Mouse (Mus musculus): ENCODE measurements around the gene Gm45521. TPM values are rescaled to one million over a fixed set of nuclear protein-coding genes. Genes with fewer than 3 reads are reported as not detected.
"Not testable (repeated sequence)": the region's sequence is repeated elsewhere in the genome, so short reads cannot be mapped to it uniquely, and the experiment has no call there.

Gm45521 gene
- total and polyA plus RNA-seq, 2 experiments from 2014 or later, result 0.41 TPM; not detected in 1

DNA sequence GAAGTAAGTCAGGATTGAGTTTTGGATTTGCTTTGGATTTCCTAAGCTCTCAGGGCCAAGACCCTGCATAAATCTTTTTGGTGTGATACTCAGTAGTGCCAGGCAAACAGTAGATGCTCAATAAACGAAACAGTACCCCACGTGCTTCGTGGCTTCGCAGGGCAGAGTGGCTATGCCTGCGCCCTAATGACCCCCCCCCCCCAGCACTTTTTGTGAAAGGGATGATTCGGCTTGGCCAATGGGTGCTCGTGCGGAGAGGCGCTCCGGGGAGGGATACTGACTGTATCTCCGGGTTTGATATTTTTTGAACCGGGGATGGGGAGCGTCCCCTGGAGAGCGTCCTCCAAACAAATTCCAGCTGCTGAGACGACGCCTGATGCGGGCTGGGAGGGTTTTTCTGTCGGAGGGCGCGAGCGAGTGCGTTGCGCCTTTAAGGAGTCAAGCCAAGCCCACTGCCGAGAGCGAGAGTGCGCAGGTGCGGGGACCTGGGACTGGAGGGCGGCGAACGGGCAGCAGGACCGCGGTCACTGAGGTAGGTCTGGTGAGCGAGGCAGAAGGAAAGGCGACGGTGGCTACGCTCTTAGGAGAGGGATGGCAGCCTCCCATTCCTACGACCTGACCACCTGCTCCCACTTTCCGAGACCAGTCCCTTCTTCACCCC is 45.5 kb downstream of the Gm45521 start, which contains the start of gene Abhd6:
TSS of gene Abhd6 (plus strand) at position 471 of the 661 bp plus-strand sequence.
- TF ChIP-seq CTCF (IDR thresholded peaks at IDR 0.05), result no peak; the same call in 1 of the 2 replicates
- peak within 1 kb of the TSS; percentile 58 for H3K4me3 ChIP-seq (ENCODE audit: low read depth, low read length)
- ATAC-seq (ENCODE audit: low FRiP score) (peak; percentile 92), DNase-seq (ENCODE audit: low spot score) (peak; percentile 93)
- H3K9me3 ChIP-seq (ENCODE audit: low read length), result no peaks in the 10 kb centered on the region
- H3K4me1 ChIP-seq (ENCODE audit: insufficient read depth, low read length), result peaks cover 8% of the 10 kb centered on the region; the same call in 1 of the 2 replicates
- 1% methylated on average over 38 of the region's 38 CpGs for WGBS
- peak within 1 kb of the TSS; percentile 74 for H3K27ac ChIP-seq (ENCODE audit: low read depth, low read length)
- H3K4me2 ChIP-seq (ENCODE audit: low read depth, low read length, poor library complexity, severe bottlenecking), result peak within 1 kb of the TSS; percentile 83
- no peaks in the 10 kb centered on the region for H3K36me3 ChIP-seq (ENCODE audit: insufficient read depth, low read length)
- peak within 1 kb of the TSS; percentile 55 for H3K9ac ChIP-seq (replicated peaks; ENCODE audit: low read length, poor library complexity, severe bottlenecking)
- H3K27me3 ChIP-seq (ENCODE audit: insufficient read depth, low read length), result peaks cover 6% of the 10 kb centered on the region; the same call in 1 of the 2 replicates

DNA sequence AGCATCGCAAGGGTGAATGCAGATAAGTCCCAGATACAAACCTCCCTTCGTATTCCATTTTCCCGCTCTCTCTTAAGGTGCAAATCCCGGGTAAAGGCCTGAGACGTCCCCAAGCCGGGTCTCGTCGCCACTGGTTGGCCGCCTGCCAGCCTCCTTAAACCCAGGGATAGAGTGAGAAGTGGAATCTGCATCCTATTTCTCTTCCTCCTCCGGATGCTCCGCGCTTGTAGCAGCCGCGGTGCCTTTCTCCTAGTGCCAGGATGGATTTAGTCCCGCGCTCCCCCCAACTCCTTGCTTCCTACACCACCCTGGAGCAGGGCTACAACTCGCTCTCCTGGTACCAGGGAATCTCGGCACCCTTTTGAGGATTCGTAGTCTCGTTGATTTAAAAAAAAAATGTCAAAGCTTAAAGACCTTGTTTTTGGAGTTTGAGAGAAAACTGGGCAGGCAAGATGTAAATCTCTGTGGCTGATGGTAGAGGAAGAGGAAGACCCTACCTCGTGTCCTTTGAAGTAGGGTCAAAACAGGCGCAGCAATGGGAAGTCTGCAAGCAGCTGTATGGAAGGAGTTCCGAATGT is 46.1 kb downstream of the Gm45521 start:
- TF ChIP-seq CTCF (IDR thresholded peaks at IDR 0.05), result no peak
- peak; percentile 77 for DNase-seq (ENCODE audit: low spot score)
- Histone ChIP-seq H3K9ac (replicated peaks; ENCODE audit: low read length, poor library complexity, severe bottlenecking) (peak overlapping the region; percentile 55), H3K4me2 (ENCODE audit: low read depth, low read length, poor library complexity, severe bottlenecking) (peak overlapping the region; percentile 83), H3K27ac (ENCODE audit: low read depth, low read length) (peak overlapping the region; percentile 74), H3K9me3 (ENCODE audit: low read length) (no peaks in the 10 kb centered on the region), H3K27me3 (ENCODE audit: insufficient read depth, low read length) (peaks cover 6% of the 10 kb centered on the region; the same call in 1 of the 2 replicates), H3K4me1 (ENCODE audit: insufficient read depth, low read length) (peaks cover 8% of the 10 kb centered on the region; the same call in 1 of the 2 replicates), H3K4me3 (ENCODE audit: low read depth, low read length) (peak overlapping the region; percentile 58), H3K36me3 (ENCODE audit: insufficient read depth, low read length) (no peaks in the 10 kb centered on the region)
- 0% methylated on average over 23 of the region's 23 CpGs for WGBS
- peak; percentile 71 for ATAC-seq (ENCODE audit: low FRiP score)

DNA sequence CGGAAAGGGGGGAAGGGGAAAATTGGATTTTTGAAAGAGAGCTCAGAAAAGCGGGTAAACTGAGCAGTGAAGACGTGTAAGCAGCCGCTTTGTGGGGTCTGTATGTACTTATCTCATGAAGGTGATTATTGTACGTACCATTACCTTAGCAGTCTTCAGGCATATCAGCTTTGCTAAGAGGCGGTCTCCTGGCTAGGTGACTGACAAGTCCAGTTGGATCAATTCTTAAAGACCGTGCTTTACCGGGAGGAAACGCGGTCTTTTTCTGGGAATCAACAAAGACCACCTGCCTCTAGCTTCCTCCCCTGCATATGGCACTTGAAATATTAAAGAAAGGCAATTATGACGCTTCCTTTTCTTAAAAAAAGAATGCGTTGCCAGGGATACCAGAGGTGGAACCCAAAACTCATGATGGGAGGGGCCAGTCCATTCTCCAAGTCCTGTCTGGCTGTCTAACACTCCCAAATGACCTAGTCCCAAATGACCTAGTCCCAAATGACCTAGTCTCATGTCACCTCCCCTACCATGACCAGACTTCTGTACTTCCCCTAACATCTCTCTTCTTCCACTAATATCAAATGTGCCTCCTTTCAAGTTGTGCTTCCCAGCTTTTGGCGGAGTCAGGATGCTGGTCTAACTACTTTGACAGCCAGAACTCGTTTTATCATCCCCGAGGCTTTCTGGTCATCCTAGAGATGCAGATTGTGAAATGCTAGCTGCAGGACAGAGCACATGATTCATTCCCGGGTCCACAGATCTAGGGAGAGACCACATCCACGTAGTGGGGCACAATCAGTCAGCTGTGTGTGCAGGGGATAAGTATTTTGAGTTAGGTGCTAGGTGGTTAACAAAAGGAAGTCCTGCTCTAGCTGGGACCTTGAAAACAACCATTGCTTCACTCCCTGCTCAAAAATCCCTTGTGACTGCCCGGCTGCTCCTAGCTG is 46.9 kb downstream of the Gm45521 start:
- Histone ChIP-seq H3K27me3 (ENCODE audit: insufficient read depth, low read length) (peaks cover 6% of the 10 kb centered on the region; the same call in 1 of the 2 replicates), H3K9me3 (ENCODE audit: low read length) (no peaks in the 10 kb centered on the region), H3K4me2 (ENCODE audit: low read depth, low read length, poor library complexity, severe bottlenecking) (peak overlapping the region; percentile 83), H3K27ac (ENCODE audit: low read depth, low read length) (no peak overlapping the region), H3K4me1 (ENCODE audit: insufficient read depth, low read length) (peaks cover 8% of the 10 kb centered on the region; the same call in 1 of the 2 replicates), H3K4me3 (ENCODE audit: low read depth, low read length) (peak overlapping the region; percentile 58), H3K36me3 (ENCODE audit: insufficient read depth, low read length) (no peaks in the 10 kb centered on the region), H3K9ac (replicated peaks; ENCODE audit: low read length, poor library complexity, severe bottlenecking) (peak overlapping the region; percentile 55)
- ATAC-seq (ENCODE audit: low FRiP score) (no peak), DNase-seq (ENCODE audit: low spot score) (no peak)
- WGBS, result 23% methylated on average over 18 of the region's 18 CpGs
- no peak for TF ChIP-seq CTCF (IDR thresholded peaks at IDR 0.05)

DNA sequence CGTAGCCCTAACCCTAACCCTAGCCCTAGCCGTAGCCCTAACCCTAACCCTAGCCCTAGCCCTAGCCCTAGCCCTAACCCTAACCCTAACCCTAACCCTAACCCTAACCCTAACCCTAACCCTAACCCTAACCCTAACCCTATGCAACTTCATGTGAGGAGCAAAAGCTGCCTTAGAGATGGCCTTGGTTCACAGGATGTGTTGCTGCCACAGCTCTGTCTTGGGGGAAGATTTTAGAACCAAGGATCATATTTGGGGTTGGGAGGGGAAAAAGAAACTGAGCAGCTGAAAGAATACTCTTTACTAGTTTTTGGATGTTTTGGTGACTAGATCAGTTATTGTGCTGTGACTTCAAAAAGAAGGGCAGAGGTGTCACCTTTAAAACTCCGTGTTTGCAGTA is 49.0 kb downstream of the Gm45521 start:
- ATAC-seq (ENCODE audit: low FRiP score); H3K36me3 ChIP-seq (ENCODE audit: insufficient read depth, low read length); H3K4me2 ChIP-seq (ENCODE audit: low read depth, low read length, poor library complexity, severe bottlenecking); DNase-seq (ENCODE audit: low spot score); H3K27ac ChIP-seq (ENCODE audit: low read depth, low read length); H3K9ac ChIP-seq (replicated peaks; ENCODE audit: low read length, poor library complexity, severe bottlenecking); H3K4me3 ChIP-seq (ENCODE audit: low read depth, low read length); H3K4me1 ChIP-seq (ENCODE audit: insufficient read depth, low read length); H3K27me3 ChIP-seq (ENCODE audit: insufficient read depth, low read length); H3K9me3 ChIP-seq (ENCODE audit: low read length): not testable (repeated sequence)
- 60% methylated on average over 3 of the region's 3 CpGs for WGBS

DNA sequence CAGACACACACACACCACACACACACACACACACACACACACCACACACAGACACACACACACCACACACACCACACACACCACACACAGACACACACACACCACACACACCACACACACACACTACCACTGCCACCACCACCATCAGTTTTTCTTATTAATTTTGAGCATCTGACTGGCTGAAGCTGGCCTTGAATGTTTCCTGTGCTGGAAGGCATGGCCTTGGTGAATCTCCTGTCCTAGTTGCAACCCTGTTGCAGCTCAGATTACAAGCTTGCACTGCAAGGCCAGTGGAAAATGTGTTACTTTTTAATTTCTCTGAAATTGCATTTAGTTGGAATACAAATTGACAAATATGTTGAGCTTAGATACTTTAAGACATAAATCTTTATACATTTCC is 50.0 kb downstream of the Gm45521 start:
- H3K36me3 ChIP-seq (ENCODE audit: insufficient read depth, low read length), result no peaks in the 10 kb centered on the region
- H3K27ac ChIP-seq (ENCODE audit: low read depth, low read length), result no peak overlapping the region
- H3K9me3 ChIP-seq (ENCODE audit: low read length), result no peaks in the 10 kb centered on the region
- ATAC-seq (ENCODE audit: low FRiP score) (no peak), DNase-seq (ENCODE audit: low spot score) (no peak)
- H3K4me1 ChIP-seq (ENCODE audit: insufficient read depth, low read length), result peaks cover 8% of the 10 kb centered on the region; the same call in 1 of the 2 replicates
- no peaks in the 10 kb centered on the region for H3K27me3 ChIP-seq (ENCODE audit: insufficient read depth, low read length)
- no peak for TF ChIP-seq CTCF (IDR thresholded peaks at IDR 0.05)
- H3K4me3 ChIP-seq (ENCODE audit: low read depth, low read length), result no peak overlapping the region
- no peak overlapping the region for H3K4me2 ChIP-seq (ENCODE audit: low read depth, low read length, poor library complexity, severe bottlenecking)
- no peak overlapping the region for H3K9ac ChIP-seq (replicated peaks; ENCODE audit: low read length, poor library complexity, severe bottlenecking)
